ENCODE assay signal across 16 mouse cellular contexts in the genomic region with DNA sequence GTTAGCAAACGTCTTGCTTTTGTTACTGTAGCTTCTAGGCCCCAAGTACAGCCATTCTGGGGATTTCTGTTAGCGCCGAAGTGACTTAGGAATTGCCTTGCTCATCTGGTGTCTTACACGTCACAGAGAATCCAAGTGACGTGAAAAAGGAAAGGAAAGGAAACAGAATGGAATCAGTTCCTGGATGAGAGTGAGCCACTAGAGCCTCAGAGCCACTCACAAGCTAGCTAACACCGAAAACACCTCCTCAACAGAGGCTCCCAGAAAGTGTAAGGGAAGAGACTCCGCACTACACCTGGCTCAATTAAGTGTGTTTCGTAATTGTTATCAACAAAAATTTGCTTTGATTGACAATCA. TPM values are rescaled to one million over a fixed set of nuclear protein-coding genes. Genes with fewer than 3 reads are reported as not detected.
DNase-seq lines count a peak whose midpoint lies in the region; ATAC-seq lines count a peak whose summit lies in the region.
"Not testable (repeated sequence)": the region's sequence is repeated elsewhere in the genome, so short reads cannot be mapped to it uniquely, and the experiment has no call there.
"Had no signal": no experiment of that assay in that cellular context is flagged by ENCODE, and none has a peak within 500 bp of the region (broad histone marks: within the 10 kb centered on the region; RNA-seq: fewer than 3 reads in every experiment).

No protein-coding gene starts in this region.

- H3K36me3 ChIP-seq in embryonic facial prominence, embryonic 11.5 days (replicated peaks; ENCODE audit: control insufficient read depth, insufficient read depth, low read depth, low read length); heart, embryonic 11.5 days (ENCODE audit: control insufficient read depth, insufficient read depth, low read length); hindbrain, embryonic 12.5 days; intestine, embryonic 16.5 days (ENCODE audit: control insufficient read depth, insufficient read depth, low read length); limb, embryonic 12.5 days; midbrain, embryonic 11.5 days (ENCODE audit: control insufficient read depth, insufficient read depth, low read length); neural tube, embryonic 15.5 days: not testable (repeated sequence)

- not testable (repeated sequence) for H3K9ac ChIP-seq in embryonic facial prominence, embryonic 11.5 days (replicated peaks; ENCODE audit: low read length); heart, embryonic 11.5 days (ENCODE audit: low read depth, low read length); hindbrain, embryonic 12.5 days; intestine, embryonic 16.5 days (ENCODE audit: low read depth, low read length); limb, embryonic 12.5 days (replicated peaks); midbrain, embryonic 11.5 days (ENCODE audit: low read length); neural tube, embryonic 15.5 days (replicated peaks)

- not testable (repeated sequence) for H3K27ac ChIP-seq in embryonic facial prominence, embryonic 11.5 days (replicated peaks; ENCODE audit: low read depth, low read length); heart, embryonic 11.5 days (ENCODE audit: low read depth, low read length); hindbrain, embryonic 12.5 days; intestine, embryonic 16.5 days (ENCODE audit: low read length); limb, embryonic 12.5 days; midbrain, embryonic 11.5 days (ENCODE audit: low read depth, low read length); neural tube, embryonic 15.5 days (replicated peaks)

- H3K4me3 ChIP-seq in embryonic facial prominence, embryonic 11.5 days (ENCODE audit: low read depth, low read length); heart, embryonic 11.5 days (ENCODE audit: low read depth, low read length); hindbrain, embryonic 12.5 days; intestine, embryonic 16.5 days (ENCODE audit: low read length); limb, embryonic 12.5 days (replicated peaks); midbrain, embryonic 11.5 days (ENCODE audit: low read depth, low read length); neural tube, embryonic 15.5 days (replicated peaks): not testable (repeated sequence)

- WGBS in embryonic facial prominence, embryonic 11.5 days, result 83% methylated on average over 7 of the region's 8 CpGs
- 79% methylated on average over 7 of the region's 8 CpGs for WGBS in heart, embryonic 11.5 days (ENCODE audit: insufficient replicate concordance)
- 76% methylated on average over 8 of the region's 8 CpGs for WGBS in hindbrain, embryonic 12.5 days
- 85% methylated on average over 7 of the region's 8 CpGs for WGBS in intestine, embryonic 16.5 days
- 77% methylated on average over 8 of the region's 8 CpGs for WGBS in limb, embryonic 12.5 days
- 79% methylated on average over 7 of the region's 8 CpGs for WGBS in midbrain, embryonic 11.5 days
- WGBS in neural tube, embryonic 15.5 days, result 81% methylated on average over 8 of the region's 8 CpGs

- ATAC-seq in embryonic facial prominence, embryonic 11.5 days (replicated peaks; ENCODE audit: insufficient number of reproducible peaks, low FRiP score, low TSS enrichment, low read depth), result 0 out of 2 replicates have a peak, but pooled peaks have one; percentile 39
- ATAC-seq in heart, embryonic 11.5 days (replicated peaks; ENCODE audit: insufficient number of reproducible peaks, low FRiP score, low TSS enrichment), result peak; percentile 69; the same call in 1 of the 2 replicates
- ATAC-seq in hindbrain, embryonic 12.5 days (ENCODE audit: low FRiP score), result peak; percentile 68
- ATAC-seq in intestine, embryonic 16.5 days, result 0 out of 2 replicates have a peak, but pooled peaks have one; percentile 31
- 0 out of 2 replicates have a peak, but pooled peaks have one; percentile 52 for ATAC-seq in limb, embryonic 12.5 days (ENCODE audit: insufficient number of reproducible peaks, insufficient read depth, low FRiP score, low TSS enrichment, low read depth)
- ATAC-seq in midbrain, embryonic 11.5 days (ENCODE audit: low FRiP score), result peak; percentile 33; the same call in 1 of the 2 replicates
- ATAC-seq in neural tube, embryonic 15.5 days (ENCODE audit: low FRiP score), result peak; percentile 45; the same call in 1 of the 2 replicates

- H3K27me3 ChIP-seq in embryonic facial prominence, embryonic 11.5 days (ENCODE audit: control insufficient read depth, insufficient read depth, low read length); heart, embryonic 11.5 days (ENCODE audit: control insufficient read depth, insufficient read depth, low read length); hindbrain, embryonic 12.5 days; intestine, embryonic 16.5 days (replicated peaks; ENCODE audit: control insufficient read depth, insufficient read depth, low read length); limb, embryonic 12.5 days; midbrain, embryonic 11.5 days (ENCODE audit: control insufficient read depth, insufficient read depth, low read length); neural tube, embryonic 15.5 days (replicated peaks): not testable (repeated sequence)

- H3K4me1 ChIP-seq in embryonic facial prominence, embryonic 11.5 days (ENCODE audit: control insufficient read depth, insufficient read depth, low read length); heart, embryonic 11.5 days (ENCODE audit: control insufficient read depth, insufficient read depth, low read length); hindbrain, embryonic 12.5 days; intestine, embryonic 16.5 days (ENCODE audit: control insufficient read depth, insufficient read depth, low read length); limb, embryonic 12.5 days (replicated peaks); midbrain, embryonic 11.5 days (ENCODE audit: control insufficient read depth, insufficient read depth, low read length); neural tube, embryonic 15.5 days: not testable (repeated sequence)

- H3K9me3 ChIP-seq in embryonic facial prominence, embryonic 11.5 days (replicated peaks; ENCODE audit: control insufficient read depth, low read length); heart, embryonic 11.5 days (replicated peaks; ENCODE audit: control insufficient read depth, low read length); intestine, embryonic 16.5 days (ENCODE audit: control insufficient read depth, low read length): not testable (repeated sequence)
- H3K9me3 ChIP-seq in hindbrain, embryonic 12.5 days (replicated peaks), result peaks cover 37% of the 10 kb centered on the region
- peaks cover 33% of the 10 kb centered on the region for H3K9me3 ChIP-seq in limb, embryonic 12.5 days
- peaks cover 12% of the 10 kb centered on the region; the same call in 1 of the 2 replicates for H3K9me3 ChIP-seq in midbrain, embryonic 11.5 days (ENCODE audit: control insufficient read depth, low read length)
- H3K9me3 ChIP-seq in neural tube, embryonic 15.5 days (replicated peaks), result peaks cover 32% of the 10 kb centered on the region

- not testable (repeated sequence) for H3K4me2 ChIP-seq in embryonic facial prominence, embryonic 11.5 days (ENCODE audit: low read depth, low read length); heart, embryonic 11.5 days; hindbrain, embryonic 12.5 days (replicated peaks); intestine, embryonic 16.5 days (ENCODE audit: low read depth, low read length); limb, embryonic 12.5 days; midbrain, embryonic 11.5 days; neural tube, embryonic 15.5 days

- not testable (repeated sequence) for DNase-seq in embryonic facial prominence, embryonic 11.5 days (ENCODE audit: low spot score); midbrain, embryonic 11.5 days (ENCODE audit: low spot score, missing footprints)

RNA-seq across cellular contexts. Expression of a gene that starts 20.8 kb away (rescaled TPM):
- polyA plus RNA-seq in embryonic facial prominence, embryonic 11.5 days (2014; fragmentation: Nextera tagmentation; extraction: Ambion mirVana), result not detected in 2 replicates
- not detected in 2 replicates for polyA plus RNA-seq in heart, embryonic 11.5 days (2014; fragmentation: Nextera tagmentation; extraction: Ambion mirVana)
- polyA plus RNA-seq in hindbrain, embryonic 12.5 days (2016; fragmentation: Nextera tagmentation; extraction: Ambion mirVana), result not detected in 2 replicates
- not detected in 2 replicates for polyA plus RNA-seq in intestine, embryonic 16.5 days (2015; fragmentation: Nextera tagmentation; extraction: Ambion mirVana)
- polyA plus RNA-seq in limb, embryonic 12.5 days (2016; fragmentation: Nextera tagmentation; extraction: Ambion mirVana), result not detected in 2 replicates
- not detected in 2 replicates for polyA plus RNA-seq in midbrain, embryonic 11.5 days (2014; fragmentation: Nextera tagmentation; extraction: Ambion mirVana)
- polyA plus RNA-seq in neural tube, embryonic 15.5 days (2015; fragmentation: Nextera tagmentation; extraction: Ambion mirVana), result not detected in 2 replicates
- polyA plus RNA-seq: brain, embryonic 14.5 days; CD4-positive, CD25-positive, alpha-beta regulatory T cell, adult 4 months; forebrain, embryonic 13.5 days; heart, adult 2 months; hindbrain, embryonic 10.5 days; liver, embryonic 13.5 days; lung, embryonic 14.5 days; midbrain, embryonic 13.5 days; thymus, postnatal 0 days had no signal
